Mouse (Mus musculus): Measurements from ENCODE around the gene Srsf1.
"Not testable (repeated sequence)": the region's sequence is repeated elsewhere in the genome, so short reads cannot be mapped to it uniquely, and the experiment has no call there.

The Srsf1 gene

GRCm38 (mm10) chr11:88039066-88039465, 8.1 kb upstream of the Srsf1 start:
- DNase-seq (ENCODE audit: low spot score in 2 of 2), result no peak

- no peak for DNase-seq (ENCODE audit: low spot score in 2 of 2)
These were observed 2.9 kb upstream of the Srsf1 start for GRCm38 (mm10) chr11:88044314-88044713.

- not testable (repeated sequence) for DNase-seq (ENCODE audit: low spot score in 2 of 2)
These were observed 2.0 kb upstream of the Srsf1 start for GRCm38 (mm10) chr11:88045159-88045558.

GRCm38 (mm10) chr11:88045878-88046277, 1.3 kb upstream of the Srsf1 start:
- DNase-seq (ENCODE audit: low spot score in 2 of 2), result no peak

- peak; percentile 20 to 37 for DNase-seq (ENCODE audit: low spot score in 2 of 2)
These were observed 743 bp upstream of the Srsf1 start for GRCm38 (mm10) chr11:88046323-88046937.

- DNase-seq (ENCODE audit: low spot score in 2 of 2), result peak; percentile 46 to 52
These were observed 828 bp downstream of the Srsf1 start for GRCm38 (mm10) chr11:88047871-88048531.

GRCm38 (mm10) chr11:88048961-88049670, 1.9 kb downstream of the Srsf1 start:
- DNase-seq (ENCODE audit: low spot score in 2 of 2), result no peak

GRCm38 (mm10) chr11:88049732-88050131, 2.6 kb downstream of the Srsf1 start:
- no peak for DNase-seq (ENCODE audit: low spot score in 2 of 2)

- DNase-seq (ENCODE audit: low spot score in 2 of 2), result no peak
These were observed 5.5 kb downstream of the Srsf1 start for GRCm38 (mm10) chr11:88052638-88053037.

GRCm38 (mm10) chr11:88053821-88054220, 6.6 kb downstream of the Srsf1 start:
- no peak for DNase-seq (ENCODE audit: low spot score in 2 of 2)

- DNase-seq (ENCODE audit: low spot score in 2 of 2), result peak in 1 of 2 experiments; percentile 44
These were observed 7.4 kb downstream of the Srsf1 start for GRCm38 (mm10) chr11:88054589-88054988.

- DNase-seq (ENCODE audit: low spot score in 2 of 2), result no peak
These were observed 8.6 kb downstream of the Srsf1 start for GRCm38 (mm10) chr11:88055777-88056176.

- DNase-seq (ENCODE audit: low spot score in 2 of 2), result no peak
These were observed 10.6 kb downstream of the Srsf1 start for GRCm38 (mm10) chr11:88057788-88058187.

GRCm38 (mm10) chr11:88059141-88059540, 12.0 kb downstream of the Srsf1 start:
- peak in 1 of 2 experiments; percentile 15 for DNase-seq (ENCODE audit: low spot score in 2 of 2)

GRCm38 (mm10) chr11:88061892-88062625, 14.9 kb downstream of the Srsf1 start:
- DNase-seq (ENCODE audit: low spot score in 2 of 2), result no peak

- no peak for DNase-seq (ENCODE audit: low spot score in 2 of 2)
These were observed 18.6 kb downstream of the Srsf1 start for GRCm38 (mm10) chr11:88065732-88066131.

- DNase-seq (ENCODE audit: low spot score in 2 of 2), result no peak
These were observed 20.0 kb downstream of the Srsf1 start for GRCm38 (mm10) chr11:88067191-88067585.

GRCm38 (mm10) chr11:88067586-88068410, 20.6 kb downstream of the Srsf1 start, which contains the start of gene Vezf1:
TSS of gene Vezf1 (plus strand) at chr11:88068279.
- peak; percentile 65 to 76 for DNase-seq (ENCODE audit: low spot score in 2 of 2)

GRCm38 (mm10) chr11:88068411-88069245, 21.5 kb downstream of the Srsf1 start:
- peak; percentile 40 to 51 for DNase-seq (ENCODE audit: low spot score in 2 of 2)

GRCm38 (mm10) chr11:88069246-88069570, 22.0 kb downstream of the Srsf1 start:
- no peak for DNase-seq (ENCODE audit: low spot score in 2 of 2)
